Mouse (Mus musculus): Measurements from ENCODE around the gene Fjx1. TPM values are rescaled to one million over a fixed set of nuclear protein-coding genes. Genes with fewer than 3 reads are reported as not detected.

Gene Fjx1
- polyA plus RNA-seq, 2 experiments = 0.39 to 0.50 TPM

- Histone ChIP-seq H3K4me3 (ENCODE audit: insufficient read depth in 1 of 2, low read depth in 2 of 2, low read length in 2 of 2) (no peak overlapping the region), H3K27me3 (ENCODE audit: control insufficient read depth, insufficient read depth, low read length) (no peaks in the 10 kb centered on the region), H3K4me1 (replicated peaks; ENCODE audit: control insufficient read depth in 2 of 2, insufficient read depth in 2 of 2, low read length in 1 of 2) (no peaks in the 10 kb centered on the region), H3K36me3 (replicated peaks; ENCODE audit: control insufficient read depth, insufficient read depth, low read depth) (no peaks in the 10 kb centered on the region), H3K9ac (replicated peaks) (no peak overlapping the region), H3K9me3 (ENCODE audit: control insufficient read depth, low read length) (no peaks in the 10 kb centered on the region), H3K4me2 (ENCODE audit: low read depth) (no peak overlapping the region), H3K27ac (no peak overlapping the region)
- WGBS (ENCODE audit: insufficient replicate concordance) = 74% methylated on average over 2 of the region's 2 CpGs
- DNase-seq (ENCODE audit: low read depth in 3 of 3, low spot score in 3 of 3) = no peak
- TF ChIP-seq CTCF (IDR thresholded peaks at IDR 0.05; ENCODE audit: low read depth) (no peak), EP300 (IDR thresholded peaks at IDR 0.05; ENCODE audit: low read depth) (no peak)
- no peak for ATAC-seq (ENCODE audit: insufficient read depth)
These were observed 12.0 kb upstream of the Fjx1 start for GRCm38 (mm10) chr2:102464342-102464732.

- Histone ChIP-seq H3K4me2 (ENCODE audit: low read depth) (no peak overlapping the region), H3K9ac (replicated peaks) (no peak overlapping the region), H3K4me1 (replicated peaks; ENCODE audit: control insufficient read depth in 2 of 2, insufficient read depth in 2 of 2, low read length in 1 of 2) (no peaks in the 10 kb centered on the region), H3K27ac (no peak overlapping the region), H3K4me3 (ENCODE audit: insufficient read depth in 1 of 2, low read depth in 2 of 2, low read length in 2 of 2) (no peak overlapping the region), H3K36me3 (replicated peaks; ENCODE audit: control insufficient read depth, insufficient read depth, low read depth) (no peaks in the 10 kb centered on the region), H3K27me3 (ENCODE audit: control insufficient read depth, insufficient read depth, low read length) (no peaks in the 10 kb centered on the region), H3K9me3 (ENCODE audit: control insufficient read depth, low read length) (no peaks in the 10 kb centered on the region)
- WGBS (ENCODE audit: insufficient replicate concordance) = 61% methylated on average over 12 of the region's 12 CpGs
- ATAC-seq (ENCODE audit: insufficient read depth) (no peak), DNase-seq (ENCODE audit: low read depth in 3 of 3, low spot score in 3 of 3) (no peak)
- no peak for TF ChIP-seq EP300 (IDR thresholded peaks at IDR 0.05; ENCODE audit: low read depth)
- TF ChIP-seq CTCF (IDR thresholded peaks at IDR 0.05; ENCODE audit: low read depth) = no peak
These were observed 11.5 kb upstream of the Fjx1 start for GRCm38 (mm10) chr2:102463587-102464341.

GRCm38 (mm10) chr2:102461491-102461890, 9.2 kb upstream of the Fjx1 start:
- Histone ChIP-seq H3K9ac (replicated peaks) (no peak overlapping the region), H3K4me1 (replicated peaks; ENCODE audit: control insufficient read depth in 2 of 2, insufficient read depth in 2 of 2, low read length in 1 of 2) (no peaks in the 10 kb centered on the region), H3K27ac (no peak overlapping the region), H3K4me2 (ENCODE audit: low read depth) (no peak overlapping the region), H3K4me3 (ENCODE audit: insufficient read depth in 1 of 2, low read depth in 2 of 2, low read length in 2 of 2) (no peak overlapping the region), H3K27me3 (ENCODE audit: control insufficient read depth, insufficient read depth, low read length) (no peaks in the 10 kb centered on the region), H3K9me3 (ENCODE audit: control insufficient read depth, low read length) (no peaks in the 10 kb centered on the region), H3K36me3 (replicated peaks; ENCODE audit: control insufficient read depth, insufficient read depth, low read depth) (no peaks in the 10 kb centered on the region)
- DNase-seq (ENCODE audit: low read depth in 3 of 3, low spot score in 3 of 3) = no peak
- no peak for ATAC-seq (ENCODE audit: insufficient read depth)
- 61% methylated on average over 1 of the region's 1 CpGs for WGBS (ENCODE audit: insufficient replicate concordance)
- TF ChIP-seq EP300 (IDR thresholded peaks at IDR 0.05; ENCODE audit: low read depth) = no peak
- no peak for TF ChIP-seq CTCF (IDR thresholded peaks at IDR 0.05; ENCODE audit: low read depth)

- no peak for TF ChIP-seq EP300 (IDR thresholded peaks at IDR 0.05; ENCODE audit: low read depth)
- TF ChIP-seq CTCF (IDR thresholded peaks at IDR 0.05; ENCODE audit: low read depth) = no peak
- no peak overlapping the region for H3K9ac ChIP-seq (replicated peaks)
- no peaks in the 10 kb centered on the region for H3K9me3 ChIP-seq (ENCODE audit: control insufficient read depth, low read length)
- no peak overlapping the region for H3K4me3 ChIP-seq (ENCODE audit: insufficient read depth in 1 of 2, low read depth in 2 of 2, low read length in 2 of 2)
- no peak for ATAC-seq (ENCODE audit: insufficient read depth)
- no peak for DNase-seq (ENCODE audit: low read depth in 3 of 3, low spot score in 3 of 3)
- H3K36me3 ChIP-seq (replicated peaks; ENCODE audit: control insufficient read depth, insufficient read depth, low read depth) = no peaks in the 10 kb centered on the region
- H3K27ac ChIP-seq = no peak overlapping the region
- no peaks in the 10 kb centered on the region; a peak in 1 of 4 replicates for H3K4me1 ChIP-seq (replicated peaks; ENCODE audit: control insufficient read depth in 2 of 2, insufficient read depth in 2 of 2, low read length in 1 of 2)
- WGBS (ENCODE audit: insufficient replicate concordance) = 43% methylated on average over 1 of the region's 1 CpGs
- H3K4me2 ChIP-seq (ENCODE audit: low read depth) = no peak overlapping the region
- H3K27me3 ChIP-seq (ENCODE audit: control insufficient read depth, insufficient read depth, low read length) = peaks cover 26% of the 10 kb centered on the region
These were observed 2.8 kb upstream of the Fjx1 start for GRCm38 (mm10) chr2:102455126-102455525.

- no peaks in the 10 kb centered on the region for H3K9me3 ChIP-seq (ENCODE audit: control insufficient read depth, low read length)
- ATAC-seq (ENCODE audit: insufficient read depth) (no peak), DNase-seq (ENCODE audit: low read depth in 3 of 3, low spot score in 3 of 3) (no peak)
- WGBS (ENCODE audit: insufficient replicate concordance) = 22% methylated on average over 3 of the region's 3 CpGs
- no peaks in the 10 kb centered on the region; a peak in 1 of 4 replicates for H3K4me1 ChIP-seq (replicated peaks; ENCODE audit: control insufficient read depth in 2 of 2, insufficient read depth in 2 of 2, low read length in 1 of 2)
- TF ChIP-seq EP300 (IDR thresholded peaks at IDR 0.05; ENCODE audit: low read depth) (no peak), CTCF (IDR thresholded peaks at IDR 0.05; ENCODE audit: low read depth) (peak; percentile 39; the same call in 1 of the 2 replicates)
- H3K27me3 ChIP-seq (ENCODE audit: control insufficient read depth, insufficient read depth, low read length) = peaks cover 34% of the 10 kb centered on the region
- no peaks in the 10 kb centered on the region for H3K36me3 ChIP-seq (replicated peaks; ENCODE audit: control insufficient read depth, insufficient read depth, low read depth)
- H3K4me3 ChIP-seq (ENCODE audit: insufficient read depth in 1 of 2, low read depth in 2 of 2, low read length in 2 of 2) = no peak overlapping the region
- no peak overlapping the region for H3K9ac ChIP-seq (replicated peaks)
- no peak overlapping the region for H3K27ac ChIP-seq
- H3K4me2 ChIP-seq (ENCODE audit: low read depth) = no peak overlapping the region
These were observed 1.1 kb upstream of the Fjx1 start for GRCm38 (mm10) chr2:102453447-102453846.
